Mouse (Mus musculus): ENCODE measurements around the gene Ntsr2.

GRCm38 (mm10) chr12:16690631-16691030, 37.4 kb downstream of the Ntsr2 start:
- TF ChIP-seq POLR2A (IDR thresholded peaks at IDR 0.05; ENCODE audit: insufficient read depth, low read depth, low read length) (no peak), CTCF (IDR thresholded peaks at IDR 0.05; ENCODE audit: insufficient read depth, low read depth, low read length) (no peak)
